24 mouse cellular contexts compared by ENCODE assay signal in the genomic region with DNA sequence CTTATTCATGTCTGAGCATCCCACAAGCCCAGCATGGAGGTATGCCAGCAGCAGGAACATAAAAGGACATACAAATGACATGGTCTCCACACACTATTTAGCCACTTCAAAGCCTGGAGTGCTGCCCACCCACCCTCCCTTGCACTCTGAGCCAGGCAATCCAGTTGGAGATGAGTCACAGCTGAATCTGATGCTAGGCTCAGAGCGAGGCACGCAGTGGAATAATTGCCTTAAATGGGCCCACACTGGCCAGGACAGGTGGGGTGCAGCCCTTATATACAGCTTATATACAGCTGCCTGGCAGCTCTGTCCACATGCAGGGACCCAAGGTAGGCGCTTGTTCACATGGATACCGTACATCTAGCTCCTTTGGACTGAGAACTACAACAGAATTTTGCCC. TPM values are rescaled to one million over a fixed set of nuclear protein-coding genes. Genes with fewer than 3 reads are reported as not detected.
DNase-seq lines count a peak whose midpoint lies in the region; ATAC-seq and TF ChIP-seq lines count a peak whose summit lies in the region.
"Had no signal": no experiment of that assay in that cellular context is flagged by ENCODE, and none has a peak within 500 bp of the region (broad histone marks: within the 10 kb centered on the region; RNA-seq: fewer than 3 reads in every experiment).

No protein-coding gene starts in this region.

- H3K9ac ChIP-seq in forebrain, postnatal 0 days, result no peak overlapping the region
- H3K9ac ChIP-seq in forebrain, embryonic 11.5 days (ENCODE audit: low read length), result no peak overlapping the region
- H3K9ac ChIP-seq in hindbrain, postnatal 0 days (replicated peaks; ENCODE audit: low read length), result no peak overlapping the region
- H3K9ac ChIP-seq: forebrain, embryonic 13.5 days; hindbrain, embryonic 14.5 days; limb, embryonic 12.5 days; liver, postnatal 0 days; stomach, embryonic 15.5 days had no signal

- no peaks in the 10 kb centered on the region for H3K9me3 ChIP-seq in forebrain, postnatal 0 days (ENCODE audit: low read length)
- no peaks in the 10 kb centered on the region for H3K9me3 ChIP-seq in forebrain, embryonic 11.5 days (ENCODE audit: control insufficient read depth, low read length)
- H3K9me3 ChIP-seq in hindbrain, postnatal 0 days (ENCODE audit: low read length), result no peaks in the 10 kb centered on the region
- H3K9me3 ChIP-seq: forebrain, embryonic 13.5 days; limb, embryonic 12.5 days; stomach, embryonic 15.5 days had no signal

- H3K4me3 ChIP-seq in forebrain, postnatal 0 days (ENCODE audit: low read depth, low read length), result no peak overlapping the region
- H3K4me3 ChIP-seq in forebrain, embryonic 11.5 days (ENCODE audit: low read depth, low read length), result no peak overlapping the region
- H3K4me3 ChIP-seq in layer of hippocampus, adult 2 months, result no peak overlapping the region
- no peak overlapping the region for H3K4me3 ChIP-seq in hindbrain, postnatal 0 days (ENCODE audit: low read length)
- H3K4me3 ChIP-seq: erythroblast, embryonic 14.5 days; forebrain, embryonic 13.5 days; limb, embryonic 12.5 days; stomach, embryonic 15.5 days had no signal

- H3K36me3 ChIP-seq in forebrain, postnatal 0 days (ENCODE audit: insufficient read depth), result no peaks in the 10 kb centered on the region
- H3K36me3 ChIP-seq in forebrain, embryonic 11.5 days (ENCODE audit: control insufficient read depth, insufficient read depth, low read length), result no peaks in the 10 kb centered on the region
- no peaks in the 10 kb centered on the region for H3K36me3 ChIP-seq in hindbrain, postnatal 0 days (ENCODE audit: insufficient read depth, low read length)
- H3K36me3 ChIP-seq: limb, embryonic 12.5 days; stomach, embryonic 15.5 days had no signal

- TF ChIP-seq CTCF in forebrain, postnatal 0 days (IDR thresholded peaks at IDR 0.05; ENCODE audit: low read depth), result no peak
- no peak for TF ChIP-seq CTCF in layer of hippocampus, adult 2 months (conservative IDR thresholded peaks at IDR 0.05)
- TF ChIP-seq CTCF in hindbrain, postnatal 0 days (IDR thresholded peaks at IDR 0.05; ENCODE audit: low read depth), result no peak

- no peak overlapping the region for H3K4me2 ChIP-seq in forebrain, postnatal 0 days (ENCODE audit: low read depth)
- no peak overlapping the region for H3K4me2 ChIP-seq in forebrain, embryonic 11.5 days (ENCODE audit: low read depth, low read length, severe bottlenecking)
- H3K4me2 ChIP-seq in hindbrain, postnatal 0 days (ENCODE audit: low read depth, low read length), result no peak overlapping the region
- H3K4me2 ChIP-seq: forebrain, embryonic 13.5 days; hindbrain, embryonic 14.5 days; limb, embryonic 12.5 days; liver, embryonic 11.5 days; stomach, embryonic 15.5 days had no signal

- peak; percentile 23; the same call in 1 of the 2 replicates for ATAC-seq in forebrain, postnatal 0 days
- ATAC-seq in forebrain, embryonic 11.5 days (replicated peaks; ENCODE audit: low FRiP score), result no peak
- no peak for ATAC-seq in hindbrain, postnatal 0 days
- ATAC-seq: forebrain, embryonic 13.5 days; liver, postnatal 0 days; lung, postnatal 0 days had no signal

- DNase-seq in forebrain, postnatal 0 days, result no peak
- no peak for DNase-seq in forebrain, embryonic 11.5 days (ENCODE audit: low spot score)
- DNase-seq in layer of hippocampus, adult 9-11 months, result peak; percentile 16
- no peak for DNase-seq in layer of hippocampus, adult 2 months (ENCODE audit: low spot score in 2 of 2)
- DNase-seq in right cerebral cortex, postnatal 14 days, result peak; percentile 35
- no peak for DNase-seq in right cerebral cortex, postnatal 36 days (ENCODE audit: low spot score in 2 of 2)
- DNase-seq in right cerebral cortex, postnatal 25 days, result peak; percentile 20
- no peak for DNase-seq in hindbrain, postnatal 0 days (ENCODE audit: low spot score)
- DNase-seq: adrenal gland, adult 2 months; cerebellum, adult 9-11 months; gastrocnemius, postnatal 25 days; heart, postnatal 36 days; kidney, adult 8-10 months; kidney, postnatal 4 days; liver, postnatal 0 days had no signal

- no peak overlapping the region for H3K27ac ChIP-seq in forebrain, postnatal 0 days (ENCODE audit: low read depth, low read length)
- H3K27ac ChIP-seq in forebrain, embryonic 11.5 days (ENCODE audit: low read depth, low read length), result no peak overlapping the region
- H3K27ac ChIP-seq in layer of hippocampus, adult 2 months, result no peak overlapping the region
- no peak overlapping the region for H3K27ac ChIP-seq in hindbrain, postnatal 0 days
- H3K27ac ChIP-seq: forebrain, embryonic 13.5 days; hindbrain, embryonic 14.5 days; limb, embryonic 12.5 days; macrophage; stomach, embryonic 15.5 days had no signal

- H3K27me3 ChIP-seq in forebrain, postnatal 0 days (ENCODE audit: insufficient read depth, low read length), result no peaks in the 10 kb centered on the region
- peaks cover 9% of the 10 kb centered on the region for H3K27me3 ChIP-seq in forebrain, embryonic 11.5 days (ENCODE audit: control insufficient read depth, insufficient read depth, low read length)
- no peaks in the 10 kb centered on the region for H3K27me3 ChIP-seq in hindbrain, postnatal 0 days (ENCODE audit: insufficient read depth, low read length)

- WGBS in forebrain, postnatal 0 days, result 79% methylated on average over 4 of the region's 4 CpGs
- 82% methylated on average over 4 of the region's 4 CpGs for WGBS in forebrain, embryonic 11.5 days
- 77% methylated on average over 4 of the region's 4 CpGs for WGBS in hindbrain, postnatal 0 days

- H3K4me1 ChIP-seq in forebrain, postnatal 0 days (ENCODE audit: insufficient read depth), result no peaks in the 10 kb centered on the region
- H3K4me1 ChIP-seq in forebrain, embryonic 11.5 days (replicated peaks; ENCODE audit: control insufficient read depth, insufficient read depth, low read length), result no peaks in the 10 kb centered on the region
- no peaks in the 10 kb centered on the region for H3K4me1 ChIP-seq in hindbrain, postnatal 0 days (ENCODE audit: insufficient read depth, low read length)
- H3K4me1 ChIP-seq: forebrain, embryonic 13.5 days; limb, embryonic 12.5 days; stomach, embryonic 15.5 days had no signal

RNA-seq across cellular contexts. Expression of a gene that starts 6.8 kb away (rescaled TPM):
- 18.2 and 18.9 TPM in 2 replicates for total RNA-seq in forebrain, postnatal 0 days (2014; rRNA removed)
- 8.6 and 9.9 TPM in 2 replicates for polyA plus RNA-seq in forebrain, postnatal 0 days (2015; fragmentation: Nextera tagmentation; extraction: Ambion mirVana)
- polyA plus RNA-seq in forebrain, embryonic 11.5 days (2014; fragmentation: Nextera tagmentation; extraction: Ambion mirVana), result 0.16 and 0.19 TPM in 2 replicates
- total RNA-seq in layer of hippocampus, adult 2 months (2021), result 1 to 10 TPM; 5.3 to 5.4 TPM
- 32.5 and 33.3 TPM in 2 replicates for total RNA-seq in hindbrain, postnatal 0 days (2014; rRNA removed)
- 8.3 and 9.2 TPM in 2 replicates for polyA plus RNA-seq in hindbrain, postnatal 0 days (2015; fragmentation: Nextera tagmentation; extraction: Ambion mirVana)
- total RNA-seq: monocyte, adult 5-6 weeks had no signal
- polyA plus RNA-seq: erythroblast, embryonic 14.5 days; liver, postnatal 0 days; macrophage had no signal

Comparison
In these comparisons a context has a peak if more than half of its experiments do, and no peak if none do; other contexts are left out.
1. DNase-seq: peak in layer of hippocampus, adult 9-11 months (single experiment), right cerebral cortex, postnatal 14 days (single experiment) and right cerebral cortex, postnatal 25 days (single experiment); none in forebrain, postnatal 0 days (single experiment), forebrain, embryonic 11.5 days (single experiment), layer of hippocampus, adult 2 months (0 of 2), right cerebral cortex, postnatal 36 days (0 of 2) and hindbrain, postnatal 0 days (single experiment).